Mouse (Mus musculus): ENCODE results near the gene Bbox1. TPM values are rescaled to one million over a fixed set of nuclear protein-coding genes. Genes with fewer than 3 reads are reported as not detected.

The Bbox1 gene
- polyA plus RNA-seq, 1 experiment from 2014 or later = 0.04 TPM

DNA sequence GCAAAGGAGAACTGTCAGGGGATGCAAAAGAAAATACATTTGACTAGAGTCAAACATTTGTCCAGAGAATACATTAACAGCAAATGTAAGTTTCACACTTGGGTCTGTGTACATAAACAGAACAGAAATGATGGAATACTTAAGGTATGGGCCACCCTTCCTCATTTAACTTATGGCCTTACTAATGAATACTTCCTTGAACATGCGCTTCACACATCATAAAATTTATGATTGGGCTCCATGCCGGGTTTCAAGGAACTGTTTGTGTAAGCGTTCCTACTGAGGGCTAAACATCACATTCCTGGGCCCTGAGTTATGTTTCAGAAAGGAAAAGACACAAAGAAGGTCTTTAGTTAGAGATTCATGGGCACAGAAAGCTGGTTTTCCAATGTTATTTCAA is 19.4 kb downstream of the Bbox1 start:
- WGBS = 93% methylated on average over 3 of the region's 3 CpGs
- no peaks in the 10 kb centered on the region for H3K36me3 ChIP-seq (ENCODE audit: control insufficient read depth, insufficient read depth, low read length)

DNA sequence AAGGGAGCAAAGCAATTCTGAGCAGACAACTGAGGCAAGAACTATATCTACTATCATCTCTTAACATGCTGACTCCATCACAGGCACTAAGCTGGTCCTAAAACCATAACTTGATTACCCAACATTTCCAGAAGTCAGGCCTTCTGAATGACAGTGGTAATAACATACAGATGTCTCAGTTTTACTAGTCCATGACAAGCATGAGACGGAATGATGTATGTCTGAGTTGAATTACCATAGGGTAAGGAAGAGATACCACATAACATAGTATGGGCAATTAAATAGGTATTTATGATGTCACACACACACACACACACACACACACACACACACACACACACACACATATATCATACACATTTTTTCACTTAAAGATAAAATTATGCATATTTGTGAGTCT is 26.4 kb downstream of the Bbox1 start:
- Histone ChIP-seq H3K36me3 (ENCODE audit: control insufficient read depth, insufficient read depth, low read length) (no peaks in the 10 kb centered on the region), H3K9me3 (replicated peaks; ENCODE audit: control insufficient read depth, low read length) (no peaks in the 10 kb centered on the region), H3K9ac (ENCODE audit: low read length) (no peak overlapping the region), H3K4me2 (ENCODE audit: low read length) (no peak overlapping the region), H3K4me1 (ENCODE audit: control insufficient read depth, insufficient read depth, low read length) (no peaks in the 10 kb centered on the region), H3K27ac (ENCODE audit: low read depth, low read length) (no peak overlapping the region), H3K4me3 (ENCODE audit: low read depth, low read length) (no peak overlapping the region), H3K27me3 (replicated peaks; ENCODE audit: control insufficient read depth, insufficient read depth, low read length) (no peaks in the 10 kb centered on the region)
- DNase-seq (ENCODE audit: low spot score) (no peak), ATAC-seq (no peak)
- WGBS = 90% methylated on average over 1 of the region's 1 CpGs

More for the DNA sequence above, 19.4 kb downstream of the Bbox1 start:
- Histone ChIP-seq H3K27me3 (replicated peaks; ENCODE audit: control insufficient read depth, insufficient read depth, low read length) (no peaks in the 10 kb centered on the region), H3K4me2 (ENCODE audit: low read length) (no peak overlapping the region), H3K4me1 (ENCODE audit: control insufficient read depth, insufficient read depth, low read length) (no peaks in the 10 kb centered on the region), H3K9ac (ENCODE audit: low read length) (no peak overlapping the region), H3K9me3 (replicated peaks; ENCODE audit: control insufficient read depth, low read length) (no peaks in the 10 kb centered on the region), H3K27ac (ENCODE audit: low read depth, low read length) (no peak overlapping the region), H3K4me3 (ENCODE audit: low read depth, low read length) (no peak overlapping the region)
- DNase-seq (ENCODE audit: low spot score) (no peak), ATAC-seq (no peak)

DNA sequence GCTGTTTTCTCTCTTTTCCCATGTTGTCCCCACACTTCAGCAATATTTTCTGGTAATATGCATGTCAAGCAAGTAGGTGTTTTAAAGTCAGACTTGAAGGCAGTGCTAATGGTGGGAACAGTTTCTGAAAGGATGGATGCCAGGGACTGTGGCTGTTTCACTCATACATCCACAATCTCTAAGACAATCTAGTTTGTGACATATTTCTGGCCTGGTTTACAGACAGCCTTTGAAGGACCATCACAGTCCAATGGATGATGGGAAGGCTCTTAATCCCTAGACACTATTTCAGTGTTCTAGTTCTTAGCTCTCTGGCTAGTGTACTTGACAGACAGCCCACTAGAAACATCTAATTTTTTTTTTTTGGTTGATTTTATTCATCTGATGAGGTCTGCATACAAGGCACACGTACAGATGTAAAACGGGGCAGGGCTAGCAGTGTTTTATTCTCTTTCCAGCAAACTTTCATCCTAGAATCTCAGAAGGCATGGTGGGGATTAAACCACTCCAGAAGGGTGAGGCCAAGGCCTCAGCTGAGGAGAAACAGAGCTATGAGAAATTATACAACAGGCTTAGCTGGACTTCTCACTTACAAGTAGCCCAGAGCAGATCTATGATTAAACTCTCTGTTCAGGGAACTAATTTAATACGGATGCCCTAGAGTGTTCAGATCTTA is 28.4 kb downstream of the Bbox1 start:
- Histone ChIP-seq H3K9me3 (replicated peaks; ENCODE audit: control insufficient read depth, low read length) (no peaks in the 10 kb centered on the region), H3K27me3 (replicated peaks; ENCODE audit: control insufficient read depth, insufficient read depth, low read length) (no peaks in the 10 kb centered on the region), H3K9ac (ENCODE audit: low read length) (no peak overlapping the region), H3K4me2 (ENCODE audit: low read length) (no peak overlapping the region), H3K27ac (ENCODE audit: low read depth, low read length) (no peak overlapping the region), H3K4me3 (ENCODE audit: low read depth, low read length) (no peak overlapping the region), H3K4me1 (ENCODE audit: control insufficient read depth, insufficient read depth, low read length) (no peaks in the 10 kb centered on the region), H3K36me3 (ENCODE audit: control insufficient read depth, insufficient read depth, low read length) (no peaks in the 10 kb centered on the region)
- ATAC-seq = no peak
- WGBS = 84% methylated on average over 3 of the region's 3 CpGs
- no peak for DNase-seq (ENCODE audit: low spot score)

GRCm38 (mm10) chr2:110275424-110275823 is 38.9 kb downstream of the Bbox1 start:
- H3K9me3 ChIP-seq (replicated peaks; ENCODE audit: control insufficient read depth, low read length) = no peaks in the 10 kb centered on the region
- peak; percentile 46 for DNase-seq (ENCODE audit: low spot score)

GRCm38 (mm10) chr2:110274160-110274559 is 40.2 kb downstream of the Bbox1 start:
- Histone ChIP-seq H3K4me3 (ENCODE audit: low read depth, low read length) (no peak overlapping the region), H3K27ac (ENCODE audit: low read depth, low read length) (no peak overlapping the region), H3K27me3 (replicated peaks; ENCODE audit: control insufficient read depth, insufficient read depth, low read length) (no peaks in the 10 kb centered on the region), H3K4me1 (ENCODE audit: control insufficient read depth, insufficient read depth, low read length) (no peaks in the 10 kb centered on the region), H3K36me3 (ENCODE audit: control insufficient read depth, insufficient read depth, low read length) (no peaks in the 10 kb centered on the region), H3K4me2 (ENCODE audit: low read length) (no peak overlapping the region), H3K9me3 (replicated peaks; ENCODE audit: control insufficient read depth, low read length) (no peaks in the 10 kb centered on the region), H3K9ac (ENCODE audit: low read length) (no peak overlapping the region)
- WGBS = 47% methylated on average over 2 of the region's 2 CpGs
- ATAC-seq = peak; percentile 67; the same call in 1 of the 2 replicates
- peak; percentile 73 for DNase-seq (ENCODE audit: low spot score)

More at GRCm38 (mm10) chr2:110275424-110275823, 38.9 kb downstream of the Bbox1 start:
- H3K27me3 ChIP-seq (replicated peaks; ENCODE audit: control insufficient read depth, insufficient read depth, low read length) = no peaks in the 10 kb centered on the region
- no peak overlapping the region for H3K4me3 ChIP-seq (ENCODE audit: low read depth, low read length)
- H3K27ac ChIP-seq (ENCODE audit: low read depth, low read length) = no peak overlapping the region
- H3K4me1 ChIP-seq (ENCODE audit: control insufficient read depth, insufficient read depth, low read length) = no peaks in the 10 kb centered on the region
- ATAC-seq = no peak
- 79% methylated on average over 2 of the region's 2 CpGs for WGBS
- no peak overlapping the region for H3K9ac ChIP-seq (ENCODE audit: low read length)
- no peaks in the 10 kb centered on the region for H3K36me3 ChIP-seq (ENCODE audit: control insufficient read depth, insufficient read depth, low read length)
- H3K4me2 ChIP-seq (ENCODE audit: low read length) = no peak overlapping the region

DNA sequence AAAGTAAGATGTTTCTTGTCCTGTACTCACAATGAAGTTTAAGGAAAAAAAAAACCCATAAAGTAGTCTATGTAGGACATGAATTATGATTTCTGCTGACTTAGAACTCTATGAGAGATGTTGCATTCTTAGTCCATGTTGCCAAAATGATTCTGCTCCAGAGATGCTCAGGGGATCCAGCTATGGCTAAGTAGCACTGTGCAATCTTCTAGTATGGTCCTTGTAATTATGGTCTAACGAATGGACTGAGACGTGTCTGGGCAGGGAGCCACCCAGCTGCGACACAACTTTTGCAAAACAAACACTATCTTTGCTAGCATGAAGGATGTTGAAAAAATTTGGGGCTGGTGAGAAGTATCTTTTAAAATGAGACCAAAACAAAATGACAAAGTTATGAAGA is 45.1 kb downstream of the Bbox1 start:
- no peak overlapping the region for H3K4me3 ChIP-seq (ENCODE audit: low read depth, low read length)
- no peaks in the 10 kb centered on the region for H3K4me1 ChIP-seq (ENCODE audit: control insufficient read depth, insufficient read depth, low read length)
- 49% methylated on average over 3 of the region's 3 CpGs for WGBS
- H3K9me3 ChIP-seq (replicated peaks; ENCODE audit: control insufficient read depth, low read length) = no peaks in the 10 kb centered on the region
- H3K4me2 ChIP-seq (ENCODE audit: low read length) = no peak overlapping the region
- no peak overlapping the region for H3K27ac ChIP-seq (ENCODE audit: low read depth, low read length)
- DNase-seq (ENCODE audit: low spot score) = no peak
- no peak for ATAC-seq
- H3K36me3 ChIP-seq (ENCODE audit: control insufficient read depth, insufficient read depth, low read length) = no peaks in the 10 kb centered on the region
- no peak overlapping the region for H3K9ac ChIP-seq (ENCODE audit: low read length)
- H3K27me3 ChIP-seq (replicated peaks; ENCODE audit: control insufficient read depth, insufficient read depth, low read length) = no peaks in the 10 kb centered on the region

- WGBS = 74% methylated on average over 9 of the region's 9 CpGs
- no peak for ATAC-seq
These were observed 82.1 kb downstream of the Bbox1 start for GRCm38 (mm10) chr2:110232252-110232651.

DNA sequence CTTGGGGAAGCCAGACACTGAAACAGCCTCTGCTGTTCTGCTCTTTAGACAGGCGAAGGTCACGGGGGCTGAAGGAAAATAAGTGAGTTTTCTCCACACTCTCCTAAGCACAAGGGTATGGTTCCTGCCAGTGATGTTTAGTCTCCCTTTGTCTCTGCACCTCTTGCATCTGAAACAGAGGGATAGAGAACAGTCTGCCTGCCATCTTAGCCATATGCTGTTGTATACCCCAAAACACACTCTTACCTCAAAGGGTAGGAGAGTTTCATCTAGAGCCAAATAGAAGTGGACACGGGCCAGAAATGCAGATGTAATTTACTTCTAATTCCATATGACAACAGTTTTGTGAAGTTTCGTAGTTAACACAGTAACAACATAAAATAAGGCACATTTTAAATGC is 83.6 kb downstream of the Bbox1 start:
- Histone ChIP-seq H3K27me3 (replicated peaks; ENCODE audit: control insufficient read depth, insufficient read depth, low read length) (no peaks in the 10 kb centered on the region), H3K36me3 (ENCODE audit: control insufficient read depth, insufficient read depth, low read length) (no peaks in the 10 kb centered on the region), H3K4me1 (ENCODE audit: control insufficient read depth, insufficient read depth, low read length) (no peaks in the 10 kb centered on the region), H3K4me2 (ENCODE audit: low read length) (no peak overlapping the region), H3K9me3 (replicated peaks; ENCODE audit: control insufficient read depth, low read length) (no peaks in the 10 kb centered on the region), H3K9ac (ENCODE audit: low read length) (no peak overlapping the region), H3K4me3 (ENCODE audit: low read depth, low read length) (no peak overlapping the region), H3K27ac (ENCODE audit: low read depth, low read length) (no peak overlapping the region)
- ATAC-seq = peak; percentile 62; the same call in 1 of the 2 replicates
- DNase-seq (ENCODE audit: low spot score) = peak; percentile 50
- 68% methylated on average over 4 of the region's 4 CpGs for WGBS

More at GRCm38 (mm10) chr2:110232252-110232651, 82.1 kb downstream of the Bbox1 start:
- Histone ChIP-seq H3K36me3 (ENCODE audit: control insufficient read depth, insufficient read depth, low read length) (no peaks in the 10 kb centered on the region), H3K4me1 (ENCODE audit: control insufficient read depth, insufficient read depth, low read length) (no peaks in the 10 kb centered on the region), H3K4me2 (ENCODE audit: low read length) (no peak overlapping the region), H3K27me3 (replicated peaks; ENCODE audit: control insufficient read depth, insufficient read depth, low read length) (no peaks in the 10 kb centered on the region), H3K27ac (ENCODE audit: low read depth, low read length) (no peak overlapping the region), H3K4me3 (ENCODE audit: low read depth, low read length) (no peak overlapping the region), H3K9ac (ENCODE audit: low read length) (no peak overlapping the region), H3K9me3 (replicated peaks; ENCODE audit: control insufficient read depth, low read length) (no peaks in the 10 kb centered on the region)
- no peak for DNase-seq (ENCODE audit: low spot score)

- Histone ChIP-seq H3K27me3 (replicated peaks; ENCODE audit: control insufficient read depth, insufficient read depth, low read length) (no peaks in the 10 kb centered on the region), H3K36me3 (ENCODE audit: control insufficient read depth, insufficient read depth, low read length) (no peaks in the 10 kb centered on the region), H3K4me3 (ENCODE audit: low read depth, low read length) (no peak overlapping the region), H3K9me3 (replicated peaks; ENCODE audit: control insufficient read depth, low read length) (no peaks in the 10 kb centered on the region), H3K9ac (ENCODE audit: low read length) (no peak overlapping the region), H3K4me1 (ENCODE audit: control insufficient read depth, insufficient read depth, low read length) (no peaks in the 10 kb centered on the region), H3K4me2 (ENCODE audit: low read length) (no peak overlapping the region), H3K27ac (ENCODE audit: low read depth, low read length) (no peak overlapping the region)
- WGBS = 47% methylated on average over 15 of the region's 15 CpGs
- DNase-seq (ENCODE audit: low spot score) = peak; percentile 93
- ATAC-seq = peak; percentile 93
These were observed 84.9 kb downstream of the Bbox1 start for GRCm38 (mm10) chr2:110229143-110230087.
